Mouse (Mus musculus) brain, embryonic 14.5 days (tissue): ENCODE measurements around the gene Atp6ap1l. TPM values are rescaled to one million over a fixed set of nuclear protein-coding genes. Genes with fewer than 3 reads are reported as not detected.
A peak's percentile ranks its signal among the peaks of the same experiment; 100 is the strongest.

Source experiments
- DNase-seq: peaks from one replicate; pipeline ENCODE4 v3.0.0-alpha.2; 2011; ENCODE audit warnings: low read depth
- CTCF ChIP-seq: fragments of 200-500 bp; IDR thresholded peaks from 2 replicates; pipeline ENCODE4 v1.5.1; 2012; ENCODE audit warnings: inconsistent platforms, mild to moderate bottlenecking, moderate library complexity, borderline replicate concordance; ENCODE audit not compliant: insufficient read depth, insufficient read length; ENCODE audit errors: extremely low read depth
- POLR2A ChIP-seq: fragments of 200-500 bp; IDR thresholded peaks from 2 replicates; pipeline ENCODE4 v1.6.1; 2012; ENCODE audit warnings: mild to moderate bottlenecking, inconsistent platforms, borderline replicate concordance; ENCODE audit not compliant: poor library complexity, insufficient read depth, insufficient read length, severe bottlenecking; ENCODE audit errors: extremely low read depth
- polyA plus RNA-seq: library from polyadenylated mRNA; depleted of rRNA; stranded (reverse); fragments of >200 nt; gene quantifications from 2 replicates; pipeline ENCODE4 v1.2.3, GENCODE M21; 2012

Atp6ap1l gene
- polyA plus RNA-seq, 1 experiment, result 0.98 TPM

GRCm38 (mm10) chr13:90922751-90923612 lies 17.8 kb upstream of the Atp6ap1l start, which contains the start of gene Rps23:
Gene Rps23 (plus strand): TSS chr13:90922958.
- peak; percentile 60; the same call in 1 of the 2 replicates for TF ChIP-seq POLR2A
- no peak for TF ChIP-seq CTCF
- DNase-seq, result peak; percentile 97

GRCm38 (mm10) chr13:90914721-90915120 lies 9.6 kb upstream of the Atp6ap1l start:
- DNase-seq, result no peak
- TF ChIP-seq POLR2A (no peak), CTCF (no peak)

GRCm38 (mm10) chr13:90913675-90914192 lies 8.6 kb upstream of the Atp6ap1l start:
- peak; percentile 35 for DNase-seq
- TF ChIP-seq POLR2A (no peak), CTCF (no peak)

- TF ChIP-seq POLR2A, result no peak
- no peak for TF ChIP-seq CTCF
- peak; percentile 78 for DNase-seq
Measured at GRCm38 (mm10) chr13:90912760-90913674, 7.9 kb upstream of the Atp6ap1l start.

- TF ChIP-seq CTCF (no peak), POLR2A (no peak)
- DNase-seq, result no peak
Measured at GRCm38 (mm10) chr13:90907376-90907775, 2.2 kb upstream of the Atp6ap1l start.

- TF ChIP-seq CTCF, result no peak
- TF ChIP-seq POLR2A, result no peak
- no peak for DNase-seq
Measured at GRCm38 (mm10) chr13:90896821-90897220, 8.3 kb downstream of the Atp6ap1l start.

- DNase-seq, result peak; percentile 88
- no peak for TF ChIP-seq CTCF
- TF ChIP-seq POLR2A, result no peak
Measured at GRCm38 (mm10) chr13:90896098-90896497, 9.1 kb downstream of the Atp6ap1l start.

- TF ChIP-seq POLR2A (no peak), CTCF (no peak)
- no peak for DNase-seq
Measured at GRCm38 (mm10) chr13:90894819-90895218, 10.3 kb downstream of the Atp6ap1l start.

- no peak for DNase-seq
- TF ChIP-seq CTCF (no peak), POLR2A (no peak)
Measured at GRCm38 (mm10) chr13:90890111-90890510, 15.0 kb downstream of the Atp6ap1l start.

- peak; percentile 89 for DNase-seq
- TF ChIP-seq POLR2A (no peak), CTCF (peak; percentile 85)
Measured at GRCm38 (mm10) chr13:90886568-90886983, 18.6 kb downstream of the Atp6ap1l start.
